23 mouse cellular contexts compared by ENCODE assay signal in genomic region chr3:53452351-53452750, GRCm38 (mm10). TPM values are rescaled to one million over a fixed set of nuclear protein-coding genes. Genes with fewer than 3 reads are reported as not detected.
DNase-seq lines count a peak whose midpoint lies in the region; ATAC-seq and TF ChIP-seq lines count a peak whose summit lies in the region.
"Had no signal": no experiment of that assay in that cellular context is flagged by ENCODE, and none has a peak within 500 bp of the region (broad histone marks: within the 10 kb centered on the region; RNA-seq: fewer than 3 reads in every experiment).

No protein-coding gene starts in this region.

- no peaks in the 10 kb centered on the region for H3K9me3 ChIP-seq in kidney, embryonic 16.5 days (ENCODE audit: low read length)
- H3K9me3 ChIP-seq: forebrain, embryonic 12.5 days; heart, embryonic 10.5 days; limb, embryonic 15.5 days had no signal

- no peak overlapping the region for H3K4me3 ChIP-seq in lung, adult 2 months (replicated peaks; ENCODE audit: extremely low read depth, low read depth, low read length)
- no peak overlapping the region for H3K4me3 ChIP-seq in small intestine, adult 2 months (ENCODE audit: low read depth, low read length)
- no peak overlapping the region for H3K4me3 ChIP-seq in kidney, embryonic 16.5 days (ENCODE audit: low read length)
- H3K4me3 ChIP-seq: forebrain, embryonic 12.5 days; heart, embryonic 10.5 days; limb, embryonic 15.5 days had no signal

- WGBS in lung, adult 2 months: 76% methylated on average over 10 of the region's 10 CpGs
- WGBS in small intestine, adult 2 months: 60% methylated on average over 10 of the region's 10 CpGs
- whole genome bisulfite sequencing in kidney, embryonic 16.5 days: 94% methylated on average over 10 of the region's 10 CpGs

- H3K36me3 ChIP-seq in small intestine, adult 2 months (ENCODE audit: control insufficient read depth, insufficient read depth, low read length): peaks cover 50% of the 10 kb centered on the region
- H3K36me3 ChIP-seq in kidney, embryonic 16.5 days (ENCODE audit: insufficient read depth, low read length): peaks cover 66% of the 10 kb centered on the region

- TF ChIP-seq POLR2A in lung, adult 2 months (IDR thresholded peaks at IDR 0.05; ENCODE audit: borderline replicate concordance, extremely low read depth, low read depth, low read length): no peak
- no peak for TF ChIP-seq POLR2A in small intestine, adult 2 months (IDR thresholded peaks at IDR 0.05; ENCODE audit: low read depth, low read length)

- H3K27ac ChIP-seq in small intestine, adult 2 months (ENCODE audit: insufficient read depth, low read depth, low read length): peak overlapping the region; percentile 2
- no peak overlapping the region for H3K27ac ChIP-seq in kidney, embryonic 16.5 days (ENCODE audit: low read length)
- H3K27ac ChIP-seq: forebrain, embryonic 12.5 days; heart, embryonic 10.5 days; limb, embryonic 15.5 days had no signal

- no peaks in the 10 kb centered on the region for H3K27me3 ChIP-seq in small intestine, adult 2 months (ENCODE audit: control insufficient read depth, insufficient read depth, low read length)
- no peaks in the 10 kb centered on the region for H3K27me3 ChIP-seq in kidney, embryonic 16.5 days (ENCODE audit: insufficient read depth, low read length)
- H3K27me3 ChIP-seq: forebrain, embryonic 12.5 days; limb, embryonic 15.5 days had no signal

- no peak for ATAC-seq in erythroid progenitor cell, adult 5-6 weeks (replicated peaks; ENCODE audit: low FRiP score, poor library complexity, severe bottlenecking)
- ATAC-seq in kidney, embryonic 16.5 days (ENCODE audit: low FRiP score, low TSS enrichment): no peak
- ATAC-seq: CD4-positive, CD25-positive, alpha-beta regulatory T cell, adult 4 months; hindbrain, embryonic 16.5 days had no signal

- no peak for TF ChIP-seq CTCF in lung, adult 2 months (IDR thresholded peaks at IDR 0.05; ENCODE audit: insufficient read depth, low read length)
- no peak for TF ChIP-seq CTCF in small intestine, adult 2 months (IDR thresholded peaks at IDR 0.05; ENCODE audit: extremely low read depth, insufficient read length, insufficient replicate concordance, low read depth, low read length)

- H3K4me1 ChIP-seq in lung, adult 2 months (ENCODE audit: control insufficient read depth, insufficient read depth, low read length): no peaks in the 10 kb centered on the region
- peaks cover 25% of the 10 kb centered on the region; the same call in 1 of the 2 replicates for H3K4me1 ChIP-seq in small intestine, adult 2 months (ENCODE audit: control insufficient read depth, insufficient read depth, insufficient read length, low read length)
- peaks cover 3% of the 10 kb centered on the region; the same call in 1 of the 2 replicates for H3K4me1 ChIP-seq in kidney, embryonic 16.5 days (ENCODE audit: insufficient read depth, low read length)
- H3K4me1 ChIP-seq: forebrain, embryonic 12.5 days; heart, embryonic 10.5 days; limb, embryonic 15.5 days had no signal

- peak; percentile 4 for DNase-seq in cerebellum, adult 11-12 months
- no peak for DNase-seq in cerebellum, adult 8-10 months
- peak; percentile 30 for DNase-seq in lung, adult 2 months
- DNase-seq in lung, postnatal 14 days: no peak
- DNase-seq in layer of hippocampus, adult 8-10 months (ENCODE audit: low spot score in 2 of 2): no peak
- DNase-seq: adrenal gland, postnatal 14 days; cerebellum, adult 9-10 months; gastrocnemius, postnatal 36 days; heart, postnatal 36 days; kidney, adult 2 months; layer of hippocampus, postnatal 36 days; lung, embryonic 14.5 days; right cerebral cortex, adult 18-20 months; thymus, postnatal 14 days had no signal

- no peak overlapping the region for H3K4me2 ChIP-seq in kidney, embryonic 16.5 days (replicated peaks; ENCODE audit: low read depth, low read length)
- H3K4me2 ChIP-seq: forebrain, embryonic 12.5 days; limb, embryonic 15.5 days; lung, embryonic 14.5 days had no signal

- H3K9ac ChIP-seq in kidney, embryonic 16.5 days (replicated peaks; ENCODE audit: low read length): no peak overlapping the region
- H3K9ac ChIP-seq: forebrain, embryonic 12.5 days; limb, embryonic 15.5 days; lung, embryonic 14.5 days had no signal

RNA-seq across cellular contexts. Expression of gene Nhlrc3, which starts 10.8 kb away (rescaled TPM):
- polyA plus RNA-seq in lung, adult 2 months (2012; rRNA removed): 8.1 and 13.1 TPM in 2 replicates
- 4.2 and 8.0 TPM in 2 replicates for polyA plus RNA-seq in small intestine, adult 2 months (2012; rRNA removed)
- 2.5 TPM in 2 replicates for total RNA-seq in erythroid progenitor cell, adult 5-6 weeks (2015; ENCODE audit: low replicate concordance)
- total RNA-seq in erythroid progenitor cell, adult 5-6 weeks (2017; ENCODE audit: low replicate concordance): 7.1 and 7.5 TPM in 2 replicates
- total RNA-seq in layer of hippocampus, adult 8-10 months (2022): 10 to 100 TPM in 3 of 4 experiments, 1 to 10 TPM in 1; 8.3 to 12.6 (median 10.9) TPM
- 11.5 and 11.9 TPM in 2 replicates for polyA plus RNA-seq in kidney, embryonic 16.5 days (2015; fragmentation: Nextera tagmentation; extraction: Ambion mirVana)

RNA-seq across cellular contexts. Expression of gene Proser1, which starts 11.1 kb away (rescaled TPM):
- polyA plus RNA-seq in lung, adult 2 months (2012; rRNA removed): 24.2 and 25.2 TPM in 2 replicates
- 23.3 and 28.9 TPM in 2 replicates for polyA plus RNA-seq in small intestine, adult 2 months (2012; rRNA removed)
- 8.6 and 10.1 TPM in 2 replicates for total RNA-seq in erythroid progenitor cell, adult 5-6 weeks (2015; ENCODE audit: low replicate concordance)
- total RNA-seq in erythroid progenitor cell, adult 5-6 weeks (2017; ENCODE audit: low replicate concordance): 5.6 and 9.7 TPM in 2 replicates
- 10 to 100 TPM; 23.8 to 26.5 (median 24.1) TPM for total RNA-seq in layer of hippocampus, adult 8-10 months (2022)
- polyA plus RNA-seq in kidney, embryonic 16.5 days (2015; fragmentation: Nextera tagmentation; extraction: Ambion mirVana): 19.6 and 25.0 TPM in 2 replicates

RNA-seq across cellular contexts. Expression of gene Stoml3, which starts 36.1 kb away (rescaled TPM):
- 0.06 TPM in 1 of 2 replicates, not detected in the other for polyA plus RNA-seq in lung, adult 2 months (2012; rRNA removed)
- polyA plus RNA-seq in small intestine, adult 2 months (2012; rRNA removed): 0.05 TPM in 1 of 2 replicates, not detected in the other
- not detected in 2 replicates for total RNA-seq in erythroid progenitor cell, adult 5-6 weeks (2015; ENCODE audit: low replicate concordance)
- total RNA-seq in erythroid progenitor cell, adult 5-6 weeks (2017; ENCODE audit: low replicate concordance): 0.30 TPM in 1 of 2 replicates, not detected in the other
- 1 to 10 TPM in 1 of 4 experiments, under 1 TPM in 3; 0.87 to 1.5 (median 0.95) TPM for total RNA-seq in layer of hippocampus, adult 8-10 months (2022)
- polyA plus RNA-seq in kidney, embryonic 16.5 days (2015; fragmentation: Nextera tagmentation; extraction: Ambion mirVana): 0.09 and 0.22 TPM in 2 replicates
- total RNA-seq: adrenal gland, postnatal 14 days; gastrocnemius, postnatal 36 days; heart, postnatal 36 days had no signal
- polyA plus RNA-seq: CD4-positive, CD25-positive, alpha-beta regulatory T cell, adult 4 months; forebrain, embryonic 12.5 days; heart, embryonic 10.5 days; hindbrain, embryonic 16.5 days; neural tube, embryonic 11.5 days had no signal

Comparison
In these comparisons a context has a peak if more than half of its experiments do, and no peak if none do; other contexts are left out.
1. DNase-seq: peak in cerebellum, adult 11-12 months (single experiment) and lung, adult 2 months (single experiment); none in cerebellum, adult 8-10 months (single experiment), lung, postnatal 14 days (single experiment) and layer of hippocampus, adult 8-10 months (0 of 2).